Mouse (Mus musculus): ENCODE data around the gene Ipp. TPM values are rescaled to one million over a fixed set of nuclear protein-coding genes. Genes with fewer than 3 reads are reported as not detected.

Gene Ipp
- total RNA-seq (2014; fragmentation: Nextera tagmentation) (14.1 and 14.6 TPM in 2 replicates), total RNA-seq (2017) (10.6 and 14.2 TPM in 2 replicates)

DNA sequence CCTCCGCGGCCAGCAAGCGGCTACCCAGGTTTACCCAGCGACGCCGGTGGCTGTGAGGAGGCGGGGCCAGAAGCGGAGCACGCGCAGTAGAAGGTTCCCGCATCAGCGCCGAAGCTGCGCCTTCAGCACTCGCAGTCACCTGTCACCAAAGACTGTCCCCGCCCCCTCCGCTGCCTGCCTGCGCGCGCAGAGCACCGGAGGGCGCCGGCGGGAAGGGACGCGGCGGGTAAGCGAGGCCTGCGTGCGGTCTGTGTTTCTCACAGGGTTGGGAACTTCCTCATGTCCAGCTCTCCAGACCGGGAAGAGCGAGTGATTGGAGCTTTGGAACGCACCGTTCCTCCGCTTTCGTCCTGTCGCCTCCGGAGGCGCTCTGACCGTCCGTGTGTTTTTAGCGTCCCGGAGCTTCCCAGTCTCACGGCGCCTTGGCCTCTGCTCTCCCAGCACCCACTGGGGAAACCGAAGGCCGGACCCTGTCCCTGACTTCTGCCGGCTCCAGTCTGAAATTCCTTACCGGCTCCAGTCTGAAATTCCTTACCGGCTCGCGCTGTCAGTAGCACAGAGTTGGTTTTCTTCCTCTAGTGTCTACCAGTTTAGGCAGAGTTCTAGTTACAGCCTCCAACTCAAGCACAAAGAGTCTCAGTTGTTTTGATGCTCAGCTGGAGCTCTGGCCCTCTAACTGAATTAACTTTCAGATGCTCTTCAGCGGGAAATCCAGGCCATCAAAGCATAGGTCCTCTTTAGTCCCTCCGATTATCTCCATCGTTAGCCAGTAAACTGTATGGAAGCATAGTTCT, at the start of gene Ipp:
TSS of gene Ipp (plus strand) at position 125 of the 794 bp plus-strand sequence.
- peak; percentile 99 for ATAC-seq (replicated peaks; ENCODE audit: poor library complexity, severe bottlenecking)

- no peak for ATAC-seq (replicated peaks; ENCODE audit: poor library complexity, severe bottlenecking)
Measured at GRCm38 (mm10) chr4:116461943-116462342, 45.4 kb upstream of the Ipp start.

DNA sequence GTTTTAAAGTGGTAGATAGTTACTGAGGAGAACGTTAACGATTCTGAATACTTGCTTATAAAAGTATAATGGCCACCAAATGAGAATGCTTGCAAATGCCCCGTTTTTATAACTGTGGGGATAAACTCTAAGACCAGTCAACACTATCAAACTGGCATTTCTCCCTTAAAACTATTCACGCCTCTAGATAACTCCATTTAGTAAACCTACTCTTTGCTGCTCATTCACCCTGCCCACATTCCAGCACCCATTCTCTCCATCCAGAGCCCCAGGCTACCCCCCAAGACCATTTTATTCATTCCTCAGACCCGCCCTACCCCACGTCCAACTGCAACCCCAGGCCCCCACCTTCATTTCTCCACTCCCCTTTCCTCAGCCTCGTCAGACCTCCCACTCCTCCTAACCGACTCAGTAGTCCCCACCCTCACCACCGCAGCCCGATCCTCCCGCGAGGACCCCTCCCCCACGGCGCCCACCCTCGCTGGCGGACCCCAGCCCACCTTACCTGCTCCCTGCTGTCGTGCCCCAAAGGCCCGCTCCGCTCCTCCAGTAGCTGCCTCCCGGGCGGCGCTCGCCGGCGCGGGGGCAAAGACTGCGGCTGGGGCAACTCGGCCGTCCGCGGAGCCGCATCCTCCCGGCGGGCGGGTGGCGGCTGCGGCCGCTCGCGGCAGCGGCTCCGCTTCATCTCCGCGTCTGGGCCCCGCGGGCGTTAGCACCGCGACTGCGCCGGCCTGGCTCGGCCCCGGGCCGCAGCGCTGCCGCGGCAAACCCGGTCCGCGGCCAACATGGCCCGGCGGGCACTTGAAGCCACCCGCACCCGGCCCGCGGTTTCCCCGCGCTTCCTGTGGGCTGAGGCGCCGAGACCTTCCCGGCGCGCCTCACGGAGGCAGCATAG, 43.9 kb upstream of the Ipp start:
- ATAC-seq (replicated peaks; ENCODE audit: poor library complexity, severe bottlenecking) = peak; percentile 51

DNA sequence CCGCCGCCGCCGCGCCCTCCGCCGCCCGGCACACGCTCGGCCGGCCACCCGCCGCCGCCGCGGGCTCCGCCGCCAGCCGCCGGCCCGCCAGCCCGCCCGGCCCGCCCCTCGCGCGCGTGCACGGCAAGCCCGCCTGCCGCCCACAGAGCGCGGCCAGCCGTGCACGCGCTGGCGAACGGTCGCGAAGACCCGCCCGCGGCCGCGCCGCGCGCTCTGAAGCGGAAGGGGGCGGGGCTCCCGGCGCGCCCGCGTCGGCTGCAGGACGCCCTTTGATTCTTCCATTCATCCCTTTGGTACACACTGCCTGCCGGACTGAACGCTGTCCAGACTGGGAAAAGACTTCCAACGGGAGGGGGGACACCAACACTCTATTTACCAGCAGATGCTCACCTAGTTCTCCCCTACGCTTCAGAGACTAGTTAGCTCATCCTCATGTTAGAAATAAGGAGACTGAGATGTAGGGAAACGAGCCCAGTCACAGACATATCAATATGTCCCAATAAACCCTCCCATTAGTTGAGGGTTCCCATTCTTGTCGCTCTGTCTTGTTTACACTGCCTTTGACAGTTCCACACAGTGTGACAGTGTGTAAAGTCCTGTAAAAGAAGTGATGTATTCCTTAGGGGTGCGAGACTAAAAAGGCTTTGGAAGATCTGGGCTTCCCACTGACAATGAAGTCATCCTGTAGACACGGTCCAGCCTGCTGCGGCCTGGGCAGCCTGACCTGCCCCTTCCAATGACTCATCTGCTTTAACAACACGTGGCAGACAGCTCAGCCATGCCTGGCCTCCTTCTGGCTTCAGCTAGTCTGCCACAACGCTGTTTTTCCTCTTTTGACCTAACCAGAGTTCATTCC, 43.0 kb upstream of the Ipp start, which contains the start of gene Mast2:
TSS of gene Mast2 (minus strand) at position 58 of the 856 bp plus-strand sequence.
- ATAC-seq (replicated peaks; ENCODE audit: poor library complexity, severe bottlenecking) = peak; percentile 91

DNA sequence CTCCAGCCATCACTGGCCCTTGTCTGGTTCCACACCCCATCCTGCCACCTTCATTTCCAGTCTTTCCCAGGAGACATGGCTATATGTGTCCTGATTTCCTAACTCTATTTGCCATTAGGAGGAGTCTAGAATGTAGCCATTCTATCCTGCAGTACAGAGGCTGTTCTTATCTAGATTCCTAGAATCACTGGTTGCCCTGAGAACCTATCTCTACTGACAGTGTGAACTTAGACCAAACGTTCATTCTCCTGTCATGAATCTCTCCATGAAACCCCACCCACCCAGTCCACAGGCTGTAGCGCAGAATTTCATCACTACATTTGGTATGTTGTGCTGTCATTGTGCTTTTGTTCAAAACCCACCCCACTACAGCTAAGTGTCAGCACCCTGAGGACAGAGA, 26.0 kb upstream of the Ipp start:
- no peak for ATAC-seq (replicated peaks; ENCODE audit: poor library complexity, severe bottlenecking)

DNA sequence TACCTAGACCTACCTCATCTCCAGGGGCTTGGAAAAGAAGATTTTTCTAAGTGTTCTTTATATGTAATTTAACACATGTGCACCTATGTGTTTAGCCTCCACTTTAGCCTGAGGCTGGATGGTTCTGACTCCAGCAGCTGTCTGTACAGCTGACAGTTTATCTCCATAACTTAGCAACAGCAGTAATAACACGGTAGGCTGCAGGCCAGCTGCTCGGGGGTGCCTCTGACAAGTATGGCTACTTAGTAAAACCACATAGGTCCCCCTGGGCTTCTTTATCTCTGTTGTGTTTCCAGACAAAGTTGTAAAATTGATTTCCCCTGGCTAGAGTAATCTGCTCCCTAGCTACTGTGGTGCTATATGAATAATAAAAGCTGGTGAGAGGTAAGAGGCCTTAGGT, 23.9 kb upstream of the Ipp start:
- no peak for ATAC-seq (replicated peaks; ENCODE audit: poor library complexity, severe bottlenecking)

DNA sequence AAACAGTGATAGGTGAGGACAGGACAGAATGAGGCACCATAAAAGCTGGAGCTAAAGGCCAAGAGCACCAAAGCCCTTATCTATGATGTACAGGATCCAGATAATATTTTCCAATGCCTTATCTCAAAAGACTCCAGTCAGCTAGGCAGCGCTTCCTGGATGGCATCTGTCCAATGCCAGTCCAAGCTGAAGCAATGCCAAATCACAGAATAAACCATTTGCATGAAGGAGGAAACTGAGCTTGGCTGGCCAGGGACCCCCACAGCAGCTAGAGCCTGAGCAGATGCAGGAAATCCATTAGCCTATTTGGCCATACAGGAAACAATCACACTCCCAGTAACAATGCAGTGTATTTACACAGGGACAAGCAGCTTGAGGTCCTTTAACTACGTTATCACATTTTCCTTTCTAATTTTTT, 16.2 kb upstream of the Ipp start:
- ATAC-seq (replicated peaks; ENCODE audit: poor library complexity, severe bottlenecking) = peak; percentile 74

- ATAC-seq (replicated peaks; ENCODE audit: poor library complexity, severe bottlenecking) = no peak
Measured at GRCm38 (mm10) chr4:116491886-116492285, 15.5 kb upstream of the Ipp start.

GRCm38 (mm10) chr4:116492460-116492859, 14.9 kb upstream of the Ipp start:
- ATAC-seq (replicated peaks; ENCODE audit: poor library complexity, severe bottlenecking) = no peak

GRCm38 (mm10) chr4:116493646-116494045, 13.7 kb upstream of the Ipp start:
- ATAC-seq (replicated peaks; ENCODE audit: poor library complexity, severe bottlenecking) = no peak

DNA sequence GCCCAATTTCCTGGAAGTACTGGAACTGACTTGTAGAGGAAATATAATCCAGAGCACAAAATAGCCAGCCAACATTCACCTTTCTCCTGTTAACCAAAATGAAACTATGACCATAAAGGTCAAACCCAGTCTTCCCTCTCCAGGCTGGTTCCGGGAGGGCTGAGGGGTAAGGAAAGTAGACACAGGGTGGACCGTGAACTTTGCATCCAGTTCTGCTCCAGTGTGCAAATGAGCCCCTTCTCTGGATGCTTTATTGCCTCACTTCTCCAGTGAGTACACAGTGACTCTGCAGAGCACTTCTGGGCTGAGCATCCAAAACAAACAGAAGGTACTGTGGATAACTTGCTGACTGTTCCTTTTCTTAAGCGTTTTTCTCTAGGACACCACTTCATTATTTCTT, 7.4 kb upstream of the Ipp start:
- no peak for ATAC-seq (replicated peaks; ENCODE audit: poor library complexity, severe bottlenecking)

- no peak for ATAC-seq (replicated peaks; ENCODE audit: poor library complexity, severe bottlenecking)
Measured at GRCm38 (mm10) chr4:116506886-116507424, 394 bp upstream of the Ipp start.

GRCm38 (mm10) chr4:116531109-116531508, 23.8 kb downstream of the Ipp start:
- ATAC-seq (replicated peaks; ENCODE audit: poor library complexity, severe bottlenecking) = no peak

- ATAC-seq (replicated peaks; ENCODE audit: poor library complexity, severe bottlenecking) = no peak
Measured at GRCm38 (mm10) chr4:116536351-116536750, 29.0 kb downstream of the Ipp start.

DNA sequence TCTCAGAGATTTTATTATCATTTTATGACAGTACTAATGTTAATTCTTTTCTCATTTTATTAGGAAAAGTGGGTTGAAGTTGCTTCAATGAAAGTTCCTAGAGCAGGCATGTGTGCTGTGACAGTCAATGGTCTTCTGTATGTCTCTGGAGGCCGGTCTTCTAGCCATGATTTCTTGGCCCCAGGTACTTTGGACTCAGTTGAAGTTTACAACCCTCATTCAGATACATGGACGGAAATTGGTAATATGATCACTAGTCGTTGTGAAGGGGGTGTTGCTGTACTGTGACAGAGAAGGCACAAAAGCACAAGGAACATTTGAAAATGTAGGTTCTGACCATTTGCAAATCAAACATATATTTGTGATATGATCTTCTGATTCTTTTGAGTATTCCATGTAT, 30.4 kb downstream of the Ipp start:
- ATAC-seq (replicated peaks; ENCODE audit: poor library complexity, severe bottlenecking) = no peak

DNA sequence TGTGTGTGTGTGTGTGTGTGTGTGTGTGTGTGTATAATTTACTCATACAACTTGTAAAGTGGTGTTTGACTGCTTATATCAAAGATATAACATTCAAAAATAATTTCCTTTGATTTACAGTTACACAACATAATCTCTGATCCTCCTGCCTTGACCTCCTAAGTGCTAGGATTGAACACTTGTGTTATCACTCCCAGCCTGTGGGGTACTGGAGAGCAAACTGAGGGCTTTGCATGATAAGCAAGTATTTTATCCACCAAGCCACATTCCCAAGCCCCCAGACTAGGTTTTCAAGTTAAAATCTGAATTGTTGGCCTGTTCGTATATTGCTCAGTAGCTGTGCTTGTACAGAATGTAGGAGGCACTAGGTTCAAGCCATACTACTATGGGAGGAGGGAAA, 43.1 kb downstream of the Ipp start:
- ATAC-seq (replicated peaks; ENCODE audit: poor library complexity, severe bottlenecking) = no peak

GRCm38 (mm10) chr4:116553035-116553434, 45.7 kb downstream of the Ipp start:
- ATAC-seq (replicated peaks; ENCODE audit: poor library complexity, severe bottlenecking) = no peak

GRCm38 (mm10) chr4:116555413-116556300, 48.3 kb downstream of the Ipp start, which contains the start of gene Tmem69:
Gene Tmem69, minus strand, starts transcription at chr4:116555936.
- peak; percentile 19 for ATAC-seq (replicated peaks; ENCODE audit: poor library complexity, severe bottlenecking)

Measured in granulocyte monocyte progenitor cell, adult 5-6 weeks (primary cell).